Mouse (Mus musculus): Measurements from ENCODE around the gene 2900026A02Rik.

DNA sequence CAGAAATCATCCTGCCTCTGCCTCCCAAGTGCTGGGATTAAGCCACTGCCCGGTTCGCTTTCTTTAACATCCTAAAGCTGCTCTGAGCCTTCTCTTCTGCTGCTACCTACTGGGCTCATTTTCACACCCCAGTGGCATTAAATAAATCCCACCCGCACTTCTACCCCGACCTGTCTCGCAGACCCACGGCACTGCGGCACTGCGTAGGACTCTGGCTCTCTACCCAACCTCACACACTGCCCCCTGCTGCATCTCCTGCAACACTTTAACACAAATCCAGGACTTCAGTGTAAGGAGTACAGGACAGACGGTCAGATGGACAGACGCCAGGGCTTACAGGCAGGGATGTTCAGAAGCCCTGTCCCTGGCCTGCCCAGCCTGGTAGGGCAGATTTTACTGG lies 45.1 kb downstream of the 2900026A02Rik start:
- TF ChIP-seq GATA1 (IDR thresholded peaks at IDR 0.05; ENCODE audit: low read length) (no peak), TAL1 (IDR thresholded peaks at IDR 0.05; ENCODE audit: low read length) (no peak)
